Mouse (Mus musculus): Measurements from ENCODE around the gene BC052040.

BC052040 gene

GRCm38 (mm10) chr2:115602116-115602515 is 20.6 kb downstream of the BC052040 start:
- DNase-seq, result no peak

GRCm38 (mm10) chr2:115604132-115604531 is 22.6 kb downstream of the BC052040 start:
- no peak for DNase-seq

- DNase-seq, result no peak
Measured at GRCm38 (mm10) chr2:115605829-115606336, 24.4 kb downstream of the BC052040 start.

GRCm38 (mm10) chr2:115609020-115609419 is 27.5 kb downstream of the BC052040 start:
- DNase-seq, result no peak

- DNase-seq, result no peak
Measured at GRCm38 (mm10) chr2:115610092-115610491, 28.6 kb downstream of the BC052040 start.

GRCm38 (mm10) chr2:115610503-115610902 is 29.0 kb downstream of the BC052040 start:
- DNase-seq, result no peak

GRCm38 (mm10) chr2:115613830-115614520 is 32.5 kb downstream of the BC052040 start:
- DNase-seq, result no peak

GRCm38 (mm10) chr2:115628471-115628870 is 47.0 kb downstream of the BC052040 start:
- no peak for DNase-seq

- DNase-seq, result no peak
Measured at GRCm38 (mm10) chr2:115631031-115631434, 49.5 kb downstream of the BC052040 start.

- DNase-seq, result no peak
Measured at GRCm38 (mm10) chr2:115631826-115632225, 50.3 kb downstream of the BC052040 start.

GRCm38 (mm10) chr2:115650203-115650602 is 68.7 kb downstream of the BC052040 start:
- DNase-seq, result no peak

GRCm38 (mm10) chr2:115659712-115660111 is 78.2 kb downstream of the BC052040 start:
- no peak for DNase-seq

- no peak for DNase-seq
Measured at GRCm38 (mm10) chr2:115660213-115661120, 79.0 kb downstream of the BC052040 start.

GRCm38 (mm10) chr2:115667516-115667915 is 86.0 kb downstream of the BC052040 start:
- DNase-seq, result peak; percentile 37

GRCm38 (mm10) chr2:115673054-115673660 is 91.6 kb downstream of the BC052040 start:
- no peak for DNase-seq

- DNase-seq, result no peak
Measured at GRCm38 (mm10) chr2:115678786-115679185, 97.3 kb downstream of the BC052040 start.

GRCm38 (mm10) chr2:115685250-115685649 is 103.7 kb downstream of the BC052040 start:
- no peak for DNase-seq

- DNase-seq, result no peak
Measured at GRCm38 (mm10) chr2:115687612-115688011, 106.1 kb downstream of the BC052040 start.

- no peak for DNase-seq
Measured at GRCm38 (mm10) chr2:115688282-115688681, 106.8 kb downstream of the BC052040 start.

GRCm38 (mm10) chr2:115693841-115694240 is 112.3 kb downstream of the BC052040 start:
- no peak for DNase-seq

- no peak for DNase-seq
Measured at GRCm38 (mm10) chr2:115694386-115694785, 112.9 kb downstream of the BC052040 start.

- no peak for DNase-seq
Measured at GRCm38 (mm10) chr2:115699032-115699431, 117.5 kb downstream of the BC052040 start.

- DNase-seq, result no peak
Measured at GRCm38 (mm10) chr2:115702610-115703009, 121.1 kb downstream of the BC052040 start.
